Mouse (Mus musculus): ENCODE measurements around the gene Cbx1.
"Not testable (repeated sequence)": the region's sequence is repeated elsewhere in the genome, so short reads cannot be mapped to it uniquely, and the experiment has no call there.

The Cbx1 gene

GRCm38 (mm10) chr11:96776068-96776467 is 12.9 kb upstream of the Cbx1 start:
- DNase-seq: peak in 1 of 2 experiments; percentile 24

- DNase-seq: peak; percentile 100
These were observed 11.7 kb upstream of the Cbx1 start, which contains the start of gene Snx11 for GRCm38 (mm10) chr11:96776968-96777962. Gene Snx11 (minus strand): TSS chr11:96777559.

- not testable (repeated sequence) for DNase-seq
These were observed 10.8 kb upstream of the Cbx1 start for GRCm38 (mm10) chr11:96778061-96778627.

GRCm38 (mm10) chr11:96780306-96780705 is 8.6 kb upstream of the Cbx1 start:
- no peak for DNase-seq

- no peak for DNase-seq
These were observed 7.5 kb upstream of the Cbx1 start for GRCm38 (mm10) chr11:96781425-96781824.

- DNase-seq: peak; percentile 63 to 91
These were observed 4.1 kb upstream of the Cbx1 start for GRCm38 (mm10) chr11:96784847-96785246.

- no peak for DNase-seq
These were observed 2.0 kb upstream of the Cbx1 start for GRCm38 (mm10) chr11:96786731-96787450.

GRCm38 (mm10) chr11:96789990-96790389 is 1.1 kb downstream of the Cbx1 start:
- DNase-seq: no peak

- DNase-seq: no peak
These were observed 1.8 kb downstream of the Cbx1 start for GRCm38 (mm10) chr11:96790681-96791080.

GRCm38 (mm10) chr11:96795491-96795890 is 6.6 kb downstream of the Cbx1 start:
- no peak for DNase-seq

GRCm38 (mm10) chr11:96796081-96796480 is 7.2 kb downstream of the Cbx1 start:
- no peak for DNase-seq

- DNase-seq: peak; percentile 18 to 33
These were observed 7.7 kb downstream of the Cbx1 start for GRCm38 (mm10) chr11:96796586-96796985.

GRCm38 (mm10) chr11:96799511-96799910 is 10.6 kb downstream of the Cbx1 start:
- no peak for DNase-seq

GRCm38 (mm10) chr11:96805606-96806005 is 16.7 kb downstream of the Cbx1 start:
- DNase-seq: no peak

GRCm38 (mm10) chr11:96808066-96808465 is 19.1 kb downstream of the Cbx1 start:
- DNase-seq: peak in 1 of 2 experiments; percentile 26

- DNase-seq: no peak
These were observed 20.8 kb downstream of the Cbx1 start for GRCm38 (mm10) chr11:96809562-96810235.

- not testable (repeated sequence) for DNase-seq
These were observed 22.3 kb downstream of the Cbx1 start for GRCm38 (mm10) chr11:96811188-96811587.

GRCm38 (mm10) chr11:96813455-96813854 is 24.5 kb downstream of the Cbx1 start:
- no peak for DNase-seq

- DNase-seq: no peak
These were observed 25.0 kb downstream of the Cbx1 start for GRCm38 (mm10) chr11:96813920-96814319.

- DNase-seq: no peak
These were observed 25.5 kb downstream of the Cbx1 start for GRCm38 (mm10) chr11:96814443-96814842.

GRCm38 (mm10) chr11:96815895-96816294 is 27.0 kb downstream of the Cbx1 start:
- DNase-seq: no peak

- no peak for DNase-seq
These were observed 27.6 kb downstream of the Cbx1 start for GRCm38 (mm10) chr11:96816494-96816893.

- no peak for DNase-seq
These were observed 28.1 kb downstream of the Cbx1 start for GRCm38 (mm10) chr11:96816979-96817378.

Data from kidney, postnatal 36 days (tissue).